Mouse (Mus musculus) heart, adult 2 months (tissue): ENCODE data around the gene Mfsd4b1.

Experiments used
- CTCF ChIP-seq: fragments of 200-600 bp; IDR thresholded peaks from 2 replicates; pipeline ENCODE4 v1.8.1; 2022; ENCODE audit warnings: antibody characterized with exemption, mild to moderate bottlenecking, moderate library complexity
- EP300 ChIP-seq: fragments of 200-500 bp; IDR thresholded peaks from 2 replicates; pipeline ENCODE4 v1.6.1; 2011; ENCODE audit warnings: low read depth, low read length, control low read depth; ENCODE audit not compliant: insufficient read depth
- POLR2A ChIP-seq: fragments of 200-500 bp; IDR thresholded peaks from 2 replicates; pipeline ENCODE4 v1.6.1; 2011; ENCODE audit warnings: mild to moderate bottlenecking, low read depth, low read length, control low read depth; ENCODE audit not compliant: insufficient read depth

DNA sequence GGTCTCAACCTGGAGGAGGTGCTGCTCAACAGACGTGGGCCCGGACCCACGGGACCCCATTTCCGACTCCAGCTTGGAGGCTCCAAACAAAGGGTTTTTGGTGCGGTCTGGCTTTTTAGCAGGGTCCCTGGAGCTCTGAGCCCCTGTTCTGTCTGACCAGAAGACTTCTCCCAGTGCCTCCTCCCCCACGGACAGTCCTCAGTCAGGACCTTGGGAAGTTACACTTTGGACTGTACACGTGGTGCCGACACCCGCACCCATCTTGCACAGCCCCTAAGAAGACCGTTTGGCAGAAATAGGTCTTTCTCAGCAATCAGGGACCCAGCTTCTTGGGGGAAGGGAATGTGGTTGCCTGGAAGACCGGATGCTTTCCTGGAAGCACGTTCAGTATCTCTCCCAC is 38.6 kb downstream of the Mfsd4b1 start, which contains the start of gene Mfsd4b5:
- no peak for TF ChIP-seq CTCF
- TF ChIP-seq EP300, result no peak
- TF ChIP-seq POLR2A, result no peak
